Mouse (Mus musculus) stomach, embryonic 14.5 days (tissue): ENCODE measurements around the gene Mrvi1. TPM values are rescaled to one million over a fixed set of nuclear protein-coding genes. Genes with fewer than 3 reads are reported as not detected.
"Not testable (repeated sequence)": the region's sequence is repeated elsewhere in the genome, so short reads cannot be mapped to it uniquely, and the experiment has no call there.

ENCODE experiments used
- ATAC-seq: fragments of 200-750 bp; cut with Nextera tagmentation; 2 replicates; pipeline ENCODE4 v1.8.0; 2017; ENCODE audit warnings: low read depth, moderate TSS enrichment; ENCODE audit not compliant: insufficient number of reproducible peaks, insufficient read depth, low FRiP score
- H3K27ac ChIP-seq: fragments of 300-500 bp; sonication (generic); 2 replicates; pipeline ENCODE4 v1.5.1; 2014; ENCODE audit warnings: mild to moderate bottlenecking, low read length, moderate library complexity, mixed read lengths
- H3K27me3 ChIP-seq: fragments of 300-500 bp; sonication (generic); 2 replicates; pipeline ENCODE4 v1.6.1; 2014; ENCODE audit warnings: low read length, control low read depth, mixed read lengths; ENCODE audit not compliant: control insufficient read depth, insufficient read depth
- H3K36me3 ChIP-seq: fragments of 300-500 bp; sonication (generic); 2 replicates; pipeline ENCODE4 v1.6.1; 2014; ENCODE audit warnings: mild to moderate bottlenecking, control low read depth, low read length, moderate library complexity, mixed read lengths; ENCODE audit not compliant: control insufficient read depth, insufficient read depth
- H3K4me1 ChIP-seq: fragments of 300-500 bp; sonication (generic); 2 replicates; pipeline ENCODE4 v1.6.1; 2014; ENCODE audit warnings: low read length, control low read depth, mixed read lengths; ENCODE audit not compliant: control insufficient read depth, insufficient read depth
- H3K4me2 ChIP-seq: fragments of 300-500 bp; sonication (generic); replicated peaks from 2 replicates; pipeline ENCODE4 v1.6.1; 2014; ENCODE audit warnings: low read depth, low read length, control low read depth
- H3K4me3 ChIP-seq: fragments of 300-500 bp; sonication (generic); 2 replicates; pipeline ENCODE4 v1.5.1; 2014; ENCODE audit warnings: low read depth, low read length, control low read depth
- H3K9ac ChIP-seq: fragments of 300-500 bp; sonication (generic); replicated peaks from 2 replicates; pipeline ENCODE4 v1.6.1; 2014; ENCODE audit warnings: low read depth, mild to moderate bottlenecking, control low read depth, low read length, moderate library complexity, mixed read lengths
- H3K9me3 ChIP-seq: fragments of 300-500 bp; sonication (generic); 2 replicates; pipeline ENCODE4 v1.6.1; 2016; ENCODE audit warnings: low read depth, low read length, control low read depth; ENCODE audit not compliant: control insufficient read depth
- WGBS: fragments of 180-500 bp; shearing (Covaris S2); extraction: QIAGEN DNeasy Blood & Tissue Kit; methylation state at CpG from one replicate; pipeline ENCODE4 v1.1.7; 2014; 5-methylcytosine and 5-hydroxymethylcytosine counted together
- polyA plus RNA-seq: library from polyadenylated mRNA; unstranded; fragments of >200 nt; fragmentation: Nextera tagmentation; extraction: Ambion mirVana; gene quantifications from 2 replicates; pipeline ENCODE4 v1.2.1, GENCODE M21; 2014

Gene Mrvi1
- polyA plus RNA-seq, 1 experiment from 2014 or later = 36.3 TPM

- H3K9me3 ChIP-seq = no peaks in the 10 kb centered on the region
- H3K4me2 ChIP-seq = no peak overlapping the region
- H3K36me3 ChIP-seq = peaks cover 5% of the 10 kb centered on the region
- ATAC-seq = no peak
- no peaks in the 10 kb centered on the region for H3K27me3 ChIP-seq
- no peak overlapping the region for H3K4me3 ChIP-seq
- H3K4me1 ChIP-seq = peaks cover 8% of the 10 kb centered on the region; the same call in 1 of the 2 replicates
- no peak overlapping the region for H3K27ac ChIP-seq
- 89% methylated on average over 8 of the region's 8 CpGs for WGBS
- no peak overlapping the region for H3K9ac ChIP-seq
Measured at GRCm38 (mm10) chr7:110897202-110897601, 85.1 kb downstream of the Mrvi1 start.

DNA sequence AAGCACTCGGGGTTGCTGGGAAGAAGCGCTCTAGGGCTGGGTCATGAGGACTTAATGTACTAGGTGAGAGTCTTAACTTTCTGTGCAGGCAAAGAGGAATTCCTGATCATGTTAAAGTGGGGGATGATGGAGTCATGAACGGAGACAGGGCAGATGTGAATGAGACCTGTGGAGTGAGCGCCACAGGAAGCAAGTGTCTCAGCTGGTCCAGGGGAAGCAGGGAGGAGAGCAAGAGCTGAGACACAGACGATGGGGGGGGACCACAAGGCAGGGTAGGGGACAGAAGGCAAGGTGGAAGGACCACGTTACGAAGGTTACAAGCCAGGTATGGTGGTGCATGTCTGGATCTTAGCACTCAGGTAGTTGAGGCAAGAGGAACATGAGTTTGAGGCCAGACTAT is 85.8 kb downstream of the Mrvi1 start:
- H3K4me1 ChIP-seq = peaks cover 8% of the 10 kb centered on the region; the same call in 1 of the 2 replicates
- no peak overlapping the region for H3K27ac ChIP-seq
- no peak overlapping the region for H3K9ac ChIP-seq
- WGBS = 89% methylated on average over 7 of the region's 7 CpGs
- no peak overlapping the region for H3K4me2 ChIP-seq
- no peak overlapping the region for H3K4me3 ChIP-seq
- H3K36me3 ChIP-seq = peaks cover 5% of the 10 kb centered on the region; the same call in 1 of the 2 replicates
- H3K9me3 ChIP-seq = no peaks in the 10 kb centered on the region
- no peaks in the 10 kb centered on the region for H3K27me3 ChIP-seq
- ATAC-seq = no peak

DNA sequence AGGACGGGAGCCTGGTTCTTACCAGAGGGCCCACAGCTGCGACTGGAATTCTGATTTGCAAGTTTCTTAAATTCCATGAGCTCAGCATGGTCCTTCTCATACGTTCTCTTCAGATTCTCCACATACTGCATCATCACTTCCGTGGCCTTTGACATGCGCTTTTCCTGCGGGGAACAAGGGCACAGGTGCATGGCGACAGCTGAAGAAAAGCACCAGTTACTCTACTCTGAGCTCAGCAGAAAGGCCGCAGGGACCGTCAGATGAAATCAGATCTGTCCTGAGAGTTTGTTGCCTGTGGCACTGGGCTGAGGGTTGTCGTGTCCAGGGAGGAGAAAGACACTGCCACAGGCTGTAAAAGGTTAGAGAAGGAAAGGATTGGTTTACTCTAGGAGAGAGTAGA is 86.5 kb downstream of the Mrvi1 start:
- ATAC-seq, H3K27ac ChIP-seq, H3K9me3 ChIP-seq, H3K27me3 ChIP-seq, H3K4me2 ChIP-seq, H3K36me3 ChIP-seq, H3K4me1 ChIP-seq, H3K9ac ChIP-seq, H3K4me3 ChIP-seq: not testable (repeated sequence)
- 76% methylated on average over 10 of the region's 10 CpGs for WGBS

GRCm38 (mm10) chr7:110894673-110895072 is 87.6 kb downstream of the Mrvi1 start:
- no peak for ATAC-seq
- no peaks in the 10 kb centered on the region for H3K27me3 ChIP-seq
- H3K9me3 ChIP-seq = no peaks in the 10 kb centered on the region
- H3K4me2 ChIP-seq = no peak overlapping the region
- H3K4me1 ChIP-seq = peaks cover 8% of the 10 kb centered on the region; the same call in 1 of the 2 replicates
- H3K9ac ChIP-seq = no peak overlapping the region
- H3K4me3 ChIP-seq = no peak overlapping the region
- peaks cover under 1% of the 10 kb centered on the region; the same call in 1 of the 2 replicates for H3K36me3 ChIP-seq
- 80% methylated on average over 9 of the region's 9 CpGs for WGBS
- H3K27ac ChIP-seq = peak overlapping the region; percentile 48; the same call in 1 of the 2 replicates

DNA sequence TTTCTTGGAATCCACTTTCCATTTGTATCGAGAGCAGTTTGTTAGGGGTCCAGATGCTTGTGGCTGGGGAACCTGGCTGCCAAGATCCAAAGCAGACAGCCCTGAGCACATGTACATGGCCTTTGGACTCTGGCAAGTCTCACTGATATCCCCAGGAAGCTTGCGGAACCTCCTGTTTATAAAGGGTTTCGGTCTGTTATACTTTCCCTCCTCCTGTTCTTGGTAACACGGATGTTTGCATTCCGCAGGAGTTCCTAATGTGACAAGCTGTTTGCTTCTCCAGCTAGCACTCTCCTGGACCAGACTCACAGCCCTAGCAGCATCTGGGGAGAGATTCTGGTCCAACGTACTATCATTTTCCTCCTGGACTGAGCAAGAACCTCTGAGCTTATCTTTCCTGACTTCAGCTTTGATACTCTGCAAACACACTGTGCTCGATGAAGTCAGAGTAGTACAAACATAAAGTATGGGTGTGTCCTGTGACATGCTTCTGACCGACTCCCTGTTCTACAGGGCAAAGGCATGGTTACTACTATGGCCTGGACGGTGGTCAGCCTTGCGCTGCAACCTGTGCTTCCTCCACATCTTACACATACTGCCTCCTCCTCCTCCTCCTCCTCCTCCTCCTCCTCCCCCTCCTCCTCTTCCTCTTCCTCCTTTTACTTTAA is 88.2 kb downstream of the Mrvi1 start:
- Histone ChIP-seq H3K9ac (no peak overlapping the region), H3K4me2 (no peak overlapping the region), H3K27ac (peak overlapping the region; percentile 55; the same call in 1 of the 2 replicates), H3K4me1 (peaks cover 8% of the 10 kb centered on the region; the same call in 1 of the 2 replicates), H3K27me3 (no peaks in the 10 kb centered on the region), H3K4me3 (no peak overlapping the region), H3K36me3 (no peaks in the 10 kb centered on the region), H3K9me3 (no peaks in the 10 kb centered on the region)
- ATAC-seq = peak; percentile 88
- WGBS = 22% methylated on average over 10 of the region's 10 CpGs

DNA sequence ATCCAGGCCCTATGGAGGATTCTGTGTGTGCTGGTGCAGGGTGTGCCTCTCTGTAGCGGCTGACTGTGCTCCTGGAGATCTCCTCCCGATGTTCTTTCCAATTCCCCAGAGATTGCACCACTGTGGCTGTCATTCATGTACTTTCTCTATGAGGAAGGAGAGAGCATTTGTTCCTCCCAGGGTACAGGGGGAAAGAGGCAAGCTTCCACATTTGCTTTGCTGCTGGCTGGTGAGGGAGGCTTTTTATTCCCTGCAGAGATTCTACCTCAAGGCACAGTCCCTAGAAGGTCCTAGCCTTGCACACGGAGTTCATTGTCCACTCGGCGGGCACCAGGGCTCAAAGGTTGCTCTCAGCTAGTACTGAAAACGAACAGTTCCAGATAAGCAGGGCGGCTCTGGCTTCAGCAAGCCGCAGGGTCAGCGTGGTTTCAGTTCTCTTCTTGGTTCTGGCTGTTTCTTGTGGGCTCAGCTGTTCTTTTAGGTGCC is 90.7 kb downstream of the Mrvi1 start:
- Histone ChIP-seq H3K4me2 (no peak overlapping the region), H3K27ac (peak overlapping the region; percentile 53; the same call in 1 of the 2 replicates), H3K9ac (no peak overlapping the region), H3K4me3 (no peak overlapping the region), H3K27me3 (no peaks in the 10 kb centered on the region), H3K36me3 (no peaks in the 10 kb centered on the region; the same call in 1 of the 2 replicates), H3K4me1 (peaks cover 8% of the 10 kb centered on the region; the same call in 1 of the 2 replicates), H3K9me3 (no peaks in the 10 kb centered on the region)
- ATAC-seq = no peak
- WGBS = 64% methylated on average over 9 of the region's 9 CpGs

GRCm38 (mm10) chr7:110881746-110882333 is 100.4 kb downstream of the Mrvi1 start:
- Histone ChIP-seq H3K27me3 (no peaks in the 10 kb centered on the region), H3K9ac (no peak overlapping the region), H3K27ac (no peak overlapping the region), H3K36me3 (no peaks in the 10 kb centered on the region; the same call in 1 of the 2 replicates), H3K4me1 (no peaks in the 10 kb centered on the region), H3K4me3 (no peak overlapping the region), H3K9me3 (no peaks in the 10 kb centered on the region), H3K4me2 (no peak overlapping the region)
- WGBS = 76% methylated on average over 2 of the region's 2 CpGs
- no peak for ATAC-seq

GRCm38 (mm10) chr7:110878028-110878427 is 104.2 kb downstream of the Mrvi1 start:
- no peaks in the 10 kb centered on the region; the same call in 1 of the 2 replicates for H3K36me3 ChIP-seq
- no peaks in the 10 kb centered on the region for H3K27me3 ChIP-seq
- no peak overlapping the region for H3K4me2 ChIP-seq
- H3K4me1 ChIP-seq = no peaks in the 10 kb centered on the region
- no peak overlapping the region for H3K27ac ChIP-seq
- no peaks in the 10 kb centered on the region for H3K9me3 ChIP-seq
- H3K9ac ChIP-seq = no peak overlapping the region
- ATAC-seq = no peak
- no peak overlapping the region for H3K4me3 ChIP-seq
- WGBS = 79% methylated on average over 4 of the region's 4 CpGs
